Mouse (Mus musculus) bone marrow, adult 2 months (tissue): ENCODE results near the gene Pacsin3.

Experiments used
- CTCF ChIP-seq: fragments of 200-500 bp; IDR thresholded peaks from 2 replicates; pipeline ENCODE4 v1.5.1; 2011; ENCODE audit warnings: low read length, control low read depth; ENCODE audit not compliant: control insufficient read depth, insufficient read depth
- POLR2A ChIP-seq: fragments of 200-500 bp; IDR thresholded peaks from 2 replicates; pipeline ENCODE4 v1.6.1; 2011; ENCODE audit warnings: low read depth, mild to moderate bottlenecking, control low read depth, low read length, borderline replicate concordance; ENCODE audit not compliant: control insufficient read depth

- TF ChIP-seq CTCF (no peak), POLR2A (no peak)
Measured at GRCm38 (mm10) chr2:91256256-91257125, 737 bp downstream of the Pacsin3 start.
